Mouse (Mus musculus) C2C12 (cell line): ENCODE measurements around the gene Apol9a. TPM values are rescaled to one million over a fixed set of nuclear protein-coding genes. Genes with fewer than 3 reads are reported as not detected.
A peak's percentile ranks its signal among the peaks of the same experiment; 100 is the strongest.

Experiments
- H3K27me3 ChIP-seq: one replicate; pipeline ENCODE4 v1.6.1; 2011; ENCODE audit not compliant: control insufficient read depth, insufficient read depth, insufficient read length
- H3K36me3 ChIP-seq: one replicate; pipeline ENCODE4 v1.6.1; 2011; ENCODE audit not compliant: control insufficient read depth, insufficient read depth
- H3K4me3 ChIP-seq: one replicate; pipeline ENCODE4 v1.5.1; 2011; ENCODE audit warnings: mild to moderate bottlenecking, control low read depth; ENCODE audit not compliant: poor library complexity, insufficient read depth, severe bottlenecking
- H3K79me2 ChIP-seq: one replicate; pipeline ENCODE4 v1.6.1; 2011; ENCODE audit not compliant: control insufficient read depth, insufficient read depth
- H3K79me3 ChIP-seq: one replicate; pipeline ENCODE4 v1.6.1; 2011; ENCODE audit warnings: low read depth, control low read depth
- H3ac ChIP-seq: one replicate; pipeline ENCODE3; 2011; ENCODE audit warnings: low read depth; ENCODE audit not compliant: control insufficient read depth, insufficient read length
- CEBPB ChIP-seq: IDR thresholded peaks from one replicate; pipeline ENCODE4 v1.6.1; 2011; ENCODE audit warnings: low read depth, mild to moderate bottlenecking, control low read depth, moderate library complexity
- CTCF ChIP-seq: IDR thresholded peaks from one replicate; pipeline ENCODE4 v1.5.1; 2011; ENCODE audit not compliant: control insufficient read depth, insufficient read depth, insufficient read length
- FOSL1 ChIP-seq: IDR thresholded peaks from one replicate; pipeline ENCODE4 v1.8.0; 2011; ENCODE audit warnings: mild to moderate bottlenecking, low read length; ENCODE audit not compliant: poor library complexity, insufficient read depth, severe bottlenecking
- MAX ChIP-seq: IDR thresholded peaks from one replicate; pipeline ENCODE4 v1.6.1; 2011; ENCODE audit warnings: mild to moderate bottlenecking, control low read depth
- MYOD1 ChIP-seq: IDR thresholded peaks from one replicate; pipeline ENCODE4 v1.6.1; 2011; ENCODE audit warnings: low read depth; ENCODE audit not compliant: control insufficient read depth, insufficient read length
- MYOG ChIP-seq: IDR thresholded peaks from one replicate; pipeline ENCODE4 v1.6.1; 2011; ENCODE audit not compliant: control insufficient read depth, insufficient read length; ENCODE audit errors: extremely low read depth
- USF1 ChIP-seq: IDR thresholded peaks from one replicate; pipeline ENCODE4 v1.6.1; 2011; ENCODE audit warnings: low read depth, mild to moderate bottlenecking, control low read depth, moderate library complexity
- polyA plus RNA-seq: library from polyadenylated mRNA; unstranded; fragments of >200 nt; fragmentation: generic; extraction: Trizol; gene quantifications from one replicate; pipeline ENCODE4 v1.2.1, GENCODE M21; 2012; ENCODE audit warnings: missing spikeins

Gene Apol9a
- polyA plus RNA-seq, 1 experiment: 18.1 TPM

DNA sequence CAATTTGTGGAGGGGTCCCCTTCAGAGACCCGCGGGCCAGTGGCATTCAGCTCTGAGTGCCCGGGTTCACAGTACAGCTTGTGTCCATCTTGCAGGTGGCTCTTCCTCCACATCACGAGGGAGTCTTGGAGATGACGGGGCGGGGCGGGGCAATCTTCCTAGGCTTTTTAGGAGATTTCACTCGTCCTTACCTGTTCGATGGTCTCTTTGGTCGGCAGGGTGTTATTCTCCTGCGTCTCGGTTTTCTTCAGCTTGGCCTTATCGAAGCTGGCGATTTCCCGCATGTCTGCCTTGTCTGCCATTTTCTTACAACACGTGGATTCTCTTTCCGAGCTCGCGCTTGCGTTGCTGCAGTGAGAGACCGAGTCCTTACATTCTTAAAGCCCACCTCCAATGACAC is 41.0 kb downstream of the Apol9a start:
- TF ChIP-seq MYOD1 (no peak), USF1 (no peak), MAX (no peak), CEBPB (no peak), MYOG (no peak), FOSL1 (no peak), CTCF (no peak)

GRCm38 (mm10) chr15:77368818-77369320 is 42.1 kb downstream of the Apol9a start:
- TF ChIP-seq USF1: no peak
- TF ChIP-seq MAX: no peak
- TF ChIP-seq CTCF: no peak
- no peak for TF ChIP-seq CEBPB
- TF ChIP-seq FOSL1: no peak
- no peak for TF ChIP-seq MYOD1
- no peak for TF ChIP-seq MYOG
- Histone ChIP-seq H3K27me3 (no peaks in the 10 kb centered on the region), H3ac (no peak overlapping the region), H3K79me3 (no peaks in the 10 kb centered on the region), H3K36me3 (no peaks in the 10 kb centered on the region), H3K79me2 (no peaks in the 10 kb centered on the region), H3K4me3 (no peak overlapping the region)

More for the DNA sequence above, 41.0 kb downstream of the Apol9a start:
- H3K79me3 ChIP-seq: no peaks in the 10 kb centered on the region
- H3K36me3 ChIP-seq: no peaks in the 10 kb centered on the region
- H3K79me2 ChIP-seq: no peaks in the 10 kb centered on the region
- H3K27me3 ChIP-seq: no peaks in the 10 kb centered on the region
- no peak overlapping the region for H3K4me3 ChIP-seq
- no peak overlapping the region for H3ac ChIP-seq

GRCm38 (mm10) chr15:77368148-77368547 is 42.8 kb downstream of the Apol9a start:
- H3K27me3 ChIP-seq: no peaks in the 10 kb centered on the region
- peak; percentile 54 for TF ChIP-seq MAX
- no peak for TF ChIP-seq FOSL1
- peak; percentile 99 for TF ChIP-seq CTCF
- H3K79me2 ChIP-seq: no peaks in the 10 kb centered on the region
- no peaks in the 10 kb centered on the region for H3K36me3 ChIP-seq
- H3K4me3 ChIP-seq: no peak overlapping the region
- H3ac ChIP-seq: no peak overlapping the region
- no peaks in the 10 kb centered on the region for H3K79me3 ChIP-seq

DNA sequence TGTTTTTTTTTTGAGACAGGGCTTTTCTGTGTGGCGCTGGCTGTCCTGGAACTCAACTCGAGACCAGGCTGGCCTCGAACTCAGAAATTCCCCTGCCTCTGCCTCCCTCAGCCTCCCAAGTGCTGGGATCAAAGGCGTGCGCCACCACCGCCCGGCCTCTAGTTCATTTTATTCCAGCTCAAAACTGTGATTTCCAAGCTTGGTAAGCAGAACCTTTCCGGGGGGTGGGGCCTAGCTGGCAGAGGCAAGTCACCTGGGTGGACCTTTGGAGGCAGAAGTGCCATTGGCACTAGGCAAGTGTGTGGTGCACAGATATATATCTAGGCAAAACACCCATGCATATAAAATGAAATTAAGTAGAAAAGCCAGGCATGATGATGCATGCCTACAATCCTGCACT is 43.4 kb downstream of the Apol9a start:
- Histone ChIP-seq H3K79me3 (no peaks in the 10 kb centered on the region), H3K36me3 (no peaks in the 10 kb centered on the region), H3ac (no peak overlapping the region), H3K4me3 (no peak overlapping the region), H3K27me3 (no peaks in the 10 kb centered on the region), H3K79me2 (no peaks in the 10 kb centered on the region)
- no peak for TF ChIP-seq MAX
- no peak for TF ChIP-seq USF1
- no peak for TF ChIP-seq CEBPB
- no peak for TF ChIP-seq CTCF
- no peak for TF ChIP-seq MYOD1
- TF ChIP-seq FOSL1: no peak
- no peak for TF ChIP-seq MYOG

GRCm38 (mm10) chr15:77366706-77367484 is 44.0 kb downstream of the Apol9a start:
- no peaks in the 10 kb centered on the region for H3K27me3 ChIP-seq
- H3K79me2 ChIP-seq: no peaks in the 10 kb centered on the region
- H3K36me3 ChIP-seq: no peaks in the 10 kb centered on the region
- no peak for TF ChIP-seq MYOD1
- TF ChIP-seq CTCF: no peak
- TF ChIP-seq CEBPB: no peak
- TF ChIP-seq MYOG: no peak
- TF ChIP-seq MAX: no peak
- no peak for TF ChIP-seq USF1
- TF ChIP-seq FOSL1: no peak
- no peaks in the 10 kb centered on the region for H3K79me3 ChIP-seq
- H3K4me3 ChIP-seq: no peak overlapping the region
- H3ac ChIP-seq: peak overlapping the region; percentile 45
